Mouse (Mus musculus) heart, postnatal 0 days (tissue): ENCODE measurements around the gene Ly86.

Source experiments
- CTCF ChIP-seq: IDR thresholded peaks from 2 replicates; pipeline ENCODE4 v1.5.1; 2016; ENCODE audit warnings: antibody characterized with exemption, control low read depth, low read depth
- EP300 ChIP-seq: IDR thresholded peaks from 2 replicates; pipeline ENCODE4 v1.6.1; 2016; ENCODE audit warnings: antibody characterized with exemption, low read depth

- TF ChIP-seq CTCF = no peak
- no peak for TF ChIP-seq EP300
Observed at GRCm38 (mm10) chr13:37349051-37349450, 4.0 kb downstream of the Ly86 start.
